Mouse (Mus musculus) gastrocnemius, adult 18-20 months (tissue): ENCODE data around the gene Rabgap1l. TPM values are rescaled to one million over a fixed set of nuclear protein-coding genes. Genes with fewer than 3 reads are reported as not detected.
"Not testable (repeated sequence)": the region's sequence is repeated elsewhere in the genome, so short reads cannot be mapped to it uniquely, and the experiment has no call there.

Experiments used
- DNase-seq: peaks from one replicate; pipeline ENCODE4 v3.0.0; 2021; ENCODE audit warnings: low spot score
- total RNA-seq, 2 experiments: library from RNA; stranded (reverse); gene quantifications; 2 replicates each; pipeline ENCODE4 v1.2.3; 2021

The Rabgap1l gene
- total RNA-seq, 2 experiments from 2014 or later, result 10.9 to 12.1 TPM

DNA sequence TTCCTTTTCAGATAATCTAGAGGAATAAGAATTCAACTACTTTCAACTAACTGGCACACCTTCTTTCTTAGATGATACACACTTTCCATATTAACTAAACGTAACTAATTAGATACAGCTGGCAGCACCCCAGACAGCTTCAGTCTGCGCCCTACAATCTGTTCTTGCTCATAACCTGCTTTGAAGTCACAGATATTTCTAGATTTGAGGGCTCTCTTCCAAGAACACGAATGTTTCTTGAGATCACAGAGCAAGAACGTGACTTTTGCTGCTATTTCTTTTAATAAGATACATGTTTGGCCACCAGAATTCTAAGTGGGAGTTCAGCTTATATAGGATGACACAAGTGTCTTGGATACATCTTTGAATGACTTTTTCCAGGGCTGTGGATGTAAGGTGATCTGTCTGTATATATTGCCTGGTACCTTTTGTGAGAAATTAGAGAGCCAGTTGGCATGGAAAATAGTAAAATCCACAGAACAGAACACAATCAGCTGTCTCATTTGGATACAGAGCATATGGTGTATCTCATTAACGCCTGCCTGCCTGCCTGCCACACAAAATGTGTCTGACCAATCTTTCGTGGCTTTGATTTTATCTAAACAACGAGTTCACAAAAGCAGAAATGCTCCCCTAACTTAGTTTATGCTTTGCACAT lies 506.5 kb downstream of the Rabgap1l start:
- DNase-seq, result no peak

DNA sequence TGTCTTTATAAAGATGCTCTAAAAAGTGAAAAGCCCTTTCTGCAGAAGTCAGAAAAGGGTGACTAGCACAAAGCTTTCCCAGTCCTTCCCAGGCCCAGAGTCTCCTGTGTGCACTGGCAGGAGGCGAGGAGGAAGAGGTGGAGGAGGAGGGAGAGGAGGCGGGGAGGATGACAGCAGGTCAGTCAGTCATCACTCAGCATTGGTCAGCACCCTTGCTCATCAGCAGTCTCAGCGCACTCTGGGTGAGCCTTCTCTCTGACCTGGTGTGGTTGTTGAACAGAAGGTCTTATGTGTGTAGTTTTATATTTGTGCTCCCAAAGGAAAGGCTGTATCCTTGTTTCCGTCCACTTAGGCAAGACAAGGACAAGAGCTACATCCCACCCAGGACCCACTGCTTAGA lies 508.8 kb downstream of the Rabgap1l start:
- DNase-seq, result no peak

GRCm38 (mm10) chr1:160282166-160282874 lies 510.7 kb downstream of the Rabgap1l start:
- DNase-seq, result not testable (repeated sequence)

DNA sequence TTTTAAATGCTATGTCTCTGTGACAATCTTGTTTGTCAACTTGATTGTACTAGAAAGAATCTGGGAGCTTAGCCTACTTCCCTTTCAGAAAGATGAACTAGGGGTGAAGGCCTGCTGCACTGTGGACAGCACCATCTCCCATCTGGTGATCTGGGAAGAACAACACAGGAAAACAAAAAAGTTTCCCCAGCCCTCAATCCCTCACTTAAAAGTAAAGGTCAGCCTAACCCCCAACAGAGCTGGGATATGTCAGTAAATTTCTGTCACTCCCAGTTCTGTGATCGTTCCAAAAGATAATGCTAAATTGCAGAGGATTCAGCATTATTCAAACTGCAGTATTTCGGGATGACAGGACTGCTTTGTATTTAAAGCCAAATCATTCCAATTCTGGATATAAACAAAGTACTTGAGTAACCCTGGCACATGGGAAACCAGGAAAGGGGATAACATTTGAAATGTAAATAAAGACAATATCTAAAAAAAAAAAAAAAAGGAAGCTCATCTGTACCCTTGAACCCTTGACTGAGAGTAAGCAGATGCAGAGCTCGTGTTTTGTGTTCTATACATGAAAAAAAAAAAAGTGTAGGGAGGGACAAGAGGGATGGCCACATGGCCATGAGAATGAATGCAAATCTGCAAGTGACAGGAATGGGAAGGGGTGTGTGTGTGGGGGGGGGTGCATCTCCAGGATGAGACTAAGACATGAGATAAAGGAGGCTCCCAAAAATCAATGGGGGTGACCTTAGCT lies 511.5 kb downstream of the Rabgap1l start:
- no peak for DNase-seq

DNA sequence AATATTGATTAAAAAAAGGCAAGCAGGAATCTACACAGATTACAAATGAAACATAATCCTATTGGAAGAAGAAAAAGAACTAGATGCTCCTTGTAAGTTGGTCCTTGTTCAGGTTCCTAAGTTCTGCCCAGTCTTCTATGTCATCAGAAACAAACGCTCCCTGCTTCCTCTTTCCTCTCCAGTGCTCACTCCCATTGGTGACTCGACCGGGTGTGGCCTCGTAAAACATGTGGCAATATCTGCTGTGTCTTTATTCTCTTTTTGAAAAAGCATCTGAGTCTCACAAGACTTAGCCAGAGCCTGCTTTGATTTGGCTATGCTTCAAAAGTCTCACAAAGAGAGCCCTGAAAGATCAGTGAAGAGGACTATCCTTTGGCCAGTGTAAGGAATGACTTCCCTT lies 512.4 kb downstream of the Rabgap1l start:
- peak; percentile 43 for DNase-seq

DNA sequence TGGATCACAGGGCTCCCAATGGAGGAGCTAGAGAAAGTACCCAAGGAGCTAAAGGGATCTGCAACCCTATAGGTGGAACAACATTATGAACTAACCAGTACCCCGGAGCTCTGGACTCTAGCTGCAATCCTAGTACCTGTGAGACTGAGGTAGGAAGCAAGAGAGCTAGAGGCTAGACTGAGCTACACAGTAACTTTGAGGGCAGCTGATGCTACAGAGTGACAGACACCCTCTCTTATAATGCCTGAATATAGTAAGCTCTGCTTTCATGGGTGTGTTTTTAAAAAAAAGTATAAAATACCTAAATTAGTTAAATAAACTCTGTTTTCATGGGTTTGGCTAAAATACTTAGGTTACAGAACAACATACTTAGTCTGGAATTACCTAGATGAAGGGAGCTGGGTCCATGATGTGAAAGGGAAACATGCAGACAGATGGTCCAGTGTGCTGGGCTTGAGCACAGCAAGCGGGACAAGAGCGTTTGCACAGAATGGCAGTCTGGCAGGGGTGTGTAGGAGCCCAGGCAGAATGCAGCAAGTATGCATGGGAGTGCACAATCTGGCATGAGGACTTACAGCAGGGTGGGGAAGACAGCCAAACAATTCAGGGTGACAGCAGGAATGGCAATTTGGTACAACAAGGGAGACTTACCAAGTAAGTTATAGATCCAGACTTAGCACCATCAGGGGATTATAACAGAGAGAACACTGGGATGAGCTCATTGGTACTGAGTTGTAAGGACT lies 514.9 kb downstream of the Rabgap1l start:
- DNase-seq, result no peak

DNA sequence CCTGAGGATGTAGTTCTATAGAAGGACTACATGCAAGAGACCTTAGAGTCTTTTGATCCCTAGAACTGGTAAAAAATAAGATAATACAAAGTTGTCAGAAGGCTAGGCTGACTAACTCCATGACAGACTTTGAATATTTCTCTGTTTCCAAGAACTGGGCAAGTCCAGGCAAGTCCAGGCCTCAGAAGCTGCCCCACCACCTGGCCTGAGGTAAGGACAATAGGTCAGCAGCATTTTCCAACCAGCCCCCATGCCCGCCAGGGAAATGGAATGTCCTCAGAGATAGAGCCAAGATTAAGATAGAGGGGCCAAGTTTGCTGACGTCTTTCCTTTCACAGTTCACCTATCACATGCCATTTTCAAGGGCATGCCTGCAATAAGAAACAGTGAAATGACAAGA lies 517.8 kb downstream of the Rabgap1l start:
- DNase-seq, result no peak

DNA sequence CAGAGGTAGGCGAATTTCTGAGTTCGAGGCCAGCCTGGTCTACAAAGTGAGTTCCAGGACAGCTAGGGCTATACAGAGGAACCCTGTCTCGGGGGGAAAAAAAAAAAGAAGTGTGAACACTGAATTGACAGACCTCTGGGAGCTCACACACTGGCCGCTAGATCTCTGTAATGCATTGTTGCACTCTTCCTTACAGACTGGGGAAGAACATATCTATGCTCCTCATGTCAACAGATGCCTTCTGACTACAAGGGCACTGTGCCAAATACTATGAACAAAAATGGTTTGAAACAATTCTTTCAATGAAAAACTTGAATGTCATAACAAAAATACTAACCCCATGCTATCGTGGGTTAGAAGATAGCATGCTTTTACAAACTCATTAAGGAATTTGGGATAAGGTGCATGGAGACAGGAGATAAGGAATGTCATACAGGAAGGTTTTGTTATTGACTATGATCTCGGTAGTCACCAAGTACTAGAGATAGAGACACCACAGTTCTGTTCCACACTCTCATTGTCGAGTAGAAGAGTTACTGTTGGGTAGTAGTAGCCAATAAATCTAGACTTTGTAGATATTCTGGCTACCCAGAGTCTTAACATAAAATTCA lies 519.8 kb downstream of the Rabgap1l start:
- no peak for DNase-seq

- DNase-seq, result no peak
These were observed 521.6 kb downstream of the Rabgap1l start for GRCm38 (mm10) chr1:160271282-160271967.

- no peak for DNase-seq
These were observed 524.7 kb downstream of the Rabgap1l start for GRCm38 (mm10) chr1:160268322-160268721.

GRCm38 (mm10) chr1:160263630-160264346 lies 529.2 kb downstream of the Rabgap1l start:
- DNase-seq, result peak; percentile 69

GRCm38 (mm10) chr1:160263053-160263452 lies 530.0 kb downstream of the Rabgap1l start:
- no peak for DNase-seq

DNA sequence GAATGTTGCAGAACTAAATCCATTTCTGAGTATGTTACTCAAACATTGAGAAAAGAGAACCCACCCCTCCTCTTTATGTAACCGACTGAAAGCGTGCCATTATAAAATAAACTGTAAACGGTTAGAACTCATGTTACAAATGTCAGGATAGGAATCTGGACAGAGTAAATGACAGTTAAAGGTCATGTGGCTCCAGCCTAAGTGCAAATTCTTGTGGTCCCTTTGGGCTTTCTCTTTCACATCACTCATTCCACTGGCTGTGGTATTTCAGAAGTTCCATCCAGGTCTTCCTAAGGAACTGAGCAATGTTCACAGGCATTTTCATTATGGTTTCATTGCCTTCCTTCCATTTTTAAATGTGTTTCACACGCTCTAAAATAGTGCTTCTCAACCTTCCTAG lies 530.6 kb downstream of the Rabgap1l start:
- no peak for DNase-seq

DNA sequence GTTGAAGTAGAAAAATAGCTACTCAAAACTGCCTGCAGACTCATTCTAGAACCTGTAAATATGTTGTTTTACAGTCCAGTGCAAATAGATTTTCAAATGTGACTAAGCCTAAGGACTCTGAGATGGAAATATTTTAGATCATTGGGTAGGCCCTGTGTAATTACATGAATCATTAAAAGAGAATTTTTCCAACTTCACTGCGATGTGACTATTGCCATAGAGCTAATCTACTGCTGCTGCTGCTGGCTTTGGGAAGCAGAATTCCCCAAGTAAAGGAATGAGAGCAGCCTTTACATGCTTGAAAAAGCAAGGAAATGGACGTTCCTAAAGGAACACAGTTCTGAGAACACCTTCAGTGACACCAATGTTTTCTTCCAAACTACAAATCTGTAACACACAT lies 531.2 kb downstream of the Rabgap1l start:
- no peak for DNase-seq

GRCm38 (mm10) chr1:160260605-160261004 lies 532.4 kb downstream of the Rabgap1l start:
- no peak for DNase-seq

DNA sequence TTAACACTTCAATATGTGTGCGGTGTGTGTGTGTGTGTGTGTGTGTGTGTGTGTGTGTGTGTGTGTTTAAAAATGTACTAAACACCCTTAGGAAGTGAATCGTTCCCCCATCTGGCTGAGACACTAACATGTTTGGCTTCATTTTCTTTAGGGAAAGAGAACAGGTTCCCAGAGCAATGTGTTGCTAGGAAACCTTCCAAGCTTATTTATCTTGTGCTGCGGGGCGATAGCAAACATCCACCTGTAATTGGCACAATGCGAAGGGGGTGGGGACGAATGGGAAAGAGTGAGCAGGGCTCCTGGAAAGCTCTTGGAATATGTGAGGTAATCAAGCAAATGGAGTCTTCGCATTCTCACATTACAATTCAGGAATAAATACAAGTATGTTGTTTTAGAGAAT lies 533.1 kb downstream of the Rabgap1l start:
- DNase-seq, result no peak

- no peak for DNase-seq
These were observed 539.9 kb downstream of the Rabgap1l start for GRCm38 (mm10) chr1:160253108-160253507.

- DNase-seq, result no peak
These were observed 541.5 kb downstream of the Rabgap1l start for GRCm38 (mm10) chr1:160251388-160252007.

DNA sequence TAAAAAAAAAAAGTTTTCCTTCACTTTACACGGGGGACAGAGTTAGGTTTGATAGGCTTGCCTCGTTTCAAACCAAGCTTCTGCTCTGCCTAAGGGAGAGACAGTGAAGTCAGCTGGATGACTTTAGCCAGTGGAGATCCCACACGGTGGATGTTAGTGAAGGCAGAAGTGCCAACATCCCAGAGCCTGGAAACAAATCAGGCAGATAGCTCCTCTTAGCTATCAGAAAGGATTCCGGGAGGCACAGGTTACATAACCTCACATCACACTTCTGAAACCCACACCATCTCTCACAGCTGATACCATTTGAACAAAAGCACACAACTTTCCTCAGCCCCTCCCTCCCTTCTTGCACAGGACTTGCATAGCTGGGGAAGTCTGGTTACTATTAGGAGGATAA lies 542.2 kb downstream of the Rabgap1l start:
- DNase-seq, result no peak

- DNase-seq, result no peak
These were observed 543.2 kb downstream of the Rabgap1l start for GRCm38 (mm10) chr1:160249786-160250185.
